Mouse (Mus musculus) liver, adult (tissue): ENCODE measurements around the gene Olfr329-ps.
"Not testable (repeated sequence)": the region's sequence is repeated elsewhere in the genome, so short reads cannot be mapped to it uniquely, and the experiment has no call there.

Experiments
- GATA4 ChIP-seq: IDR thresholded peaks from 2 replicates; pipeline ENCODE4 v1.6.1; 2014; ENCODE audit warnings: mild to moderate bottlenecking, low read length; ENCODE audit not compliant: insufficient replicate concordance

Gene Olfr329-ps

DNA sequence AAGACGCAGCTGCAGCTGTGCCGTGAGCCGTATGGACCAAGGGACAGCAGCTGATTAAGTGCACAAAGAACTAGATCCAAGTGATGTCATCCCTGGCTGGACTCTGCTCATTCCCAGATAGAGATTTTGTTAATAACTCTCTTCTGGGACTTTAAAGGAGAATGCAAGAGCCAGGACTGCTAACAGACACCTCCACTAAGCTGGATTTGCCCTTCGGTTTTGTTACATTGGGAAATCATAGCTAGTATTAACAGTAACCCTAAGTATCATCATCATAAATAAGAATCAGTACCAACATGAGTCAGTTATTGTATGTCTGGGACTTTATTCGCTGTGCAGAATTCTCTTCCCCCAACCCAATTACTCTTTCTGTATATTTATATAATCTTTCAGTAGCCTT is at the start of gene Olfr329-ps:
Gene Olfr329-ps, minus strand, starts transcription at position 101 of the 400 bp plus-strand sequence.
- TF ChIP-seq GATA4: no peak

DNA sequence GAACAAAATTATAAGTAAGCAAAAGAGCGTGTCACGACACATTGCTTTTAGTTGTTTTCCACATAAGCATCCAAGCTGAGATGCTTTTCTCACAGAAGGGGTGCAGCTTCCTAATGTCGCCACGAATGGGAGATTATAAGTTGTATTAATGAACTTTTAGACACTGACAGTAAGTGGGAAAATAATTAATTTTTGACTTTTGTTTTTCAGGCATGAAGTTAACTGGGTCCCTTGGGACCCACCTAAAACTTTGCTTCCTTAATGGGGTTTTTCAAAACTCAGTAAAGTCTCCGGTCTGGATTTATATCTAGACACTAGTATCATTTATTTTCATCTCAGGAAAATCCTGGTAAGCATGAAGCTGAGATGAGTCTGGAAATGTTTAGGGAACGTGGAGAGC is 48.6 kb upstream of the Olfr329-ps start, which contains the start of gene Olfr324:
Gene Olfr324, plus strand, starts transcription at position 301 of the 400 bp plus-strand sequence.
- no peak for TF ChIP-seq GATA4

DNA sequence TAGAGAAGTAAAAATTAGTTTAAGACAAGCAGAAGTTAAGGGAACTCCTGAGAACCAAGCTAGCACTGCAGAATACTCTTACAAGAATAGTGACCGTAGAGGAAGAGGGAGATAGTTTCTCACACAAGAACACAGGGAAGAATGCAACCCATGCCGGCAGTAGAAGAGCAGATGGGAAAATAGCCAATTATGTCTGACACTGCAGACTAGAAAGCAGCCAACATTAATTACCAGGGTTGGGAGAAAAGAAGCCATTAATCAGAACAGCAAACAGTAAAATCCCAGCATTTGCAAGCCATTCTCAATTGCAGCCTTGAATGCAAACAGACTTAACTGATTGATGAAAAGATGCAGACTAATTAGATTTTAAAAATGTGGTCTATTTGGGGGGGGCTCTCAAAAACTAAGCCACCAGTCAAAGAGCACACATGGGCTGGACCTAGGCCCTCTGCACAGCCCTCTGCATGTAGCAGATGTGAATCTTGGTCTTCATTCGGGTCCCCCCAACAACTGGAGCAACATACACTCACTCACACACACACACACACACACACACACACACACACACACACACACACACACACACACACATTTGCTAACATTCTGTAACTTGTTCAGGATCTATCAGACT is 42.5 kb upstream of the Olfr329-ps start:
- no peak for TF ChIP-seq GATA4

DNA sequence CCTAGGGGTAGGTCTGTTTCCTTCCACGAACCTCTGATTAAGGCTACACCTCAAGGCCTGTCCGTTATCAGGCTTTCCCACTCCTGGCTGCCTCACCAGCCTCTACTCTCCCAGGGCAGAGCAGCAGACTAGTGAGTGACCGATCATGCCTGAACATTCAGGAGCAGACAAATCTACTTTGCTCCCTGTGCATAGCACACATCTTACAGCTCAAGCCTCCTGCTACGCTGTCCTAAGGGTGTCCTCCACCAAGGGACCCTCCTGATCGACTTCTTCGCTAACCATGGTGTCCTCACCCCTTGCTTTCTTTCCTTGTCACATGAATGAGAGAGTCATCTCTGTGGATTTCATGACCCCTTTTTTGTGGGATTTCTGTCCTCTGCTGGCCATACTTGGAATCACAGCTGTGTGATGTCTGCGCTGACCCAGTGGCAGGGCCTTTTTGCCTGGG is 41.7 kb upstream of the Olfr329-ps start:
- TF ChIP-seq GATA4: no peak

DNA sequence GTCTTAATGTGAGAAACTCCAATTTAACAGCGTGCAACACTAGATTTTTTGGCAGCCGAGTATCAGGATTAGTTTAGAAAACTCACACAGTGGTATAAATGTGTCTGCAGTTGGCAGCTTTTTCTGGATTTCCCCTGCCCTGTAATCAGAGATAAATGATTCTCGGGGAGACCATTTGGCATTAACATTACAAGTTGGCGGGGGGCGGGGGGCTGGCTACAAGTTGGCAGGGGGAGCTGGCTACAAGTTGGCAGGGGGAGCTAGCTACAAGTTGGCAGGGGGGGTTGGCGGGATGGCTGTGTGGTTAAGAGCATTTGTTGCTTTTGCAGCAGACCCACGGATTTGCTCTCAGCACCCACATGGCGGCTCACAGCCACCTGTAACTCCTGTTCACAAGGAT is 32.4 kb upstream of the Olfr329-ps start:
- TF ChIP-seq GATA4: no peak

DNA sequence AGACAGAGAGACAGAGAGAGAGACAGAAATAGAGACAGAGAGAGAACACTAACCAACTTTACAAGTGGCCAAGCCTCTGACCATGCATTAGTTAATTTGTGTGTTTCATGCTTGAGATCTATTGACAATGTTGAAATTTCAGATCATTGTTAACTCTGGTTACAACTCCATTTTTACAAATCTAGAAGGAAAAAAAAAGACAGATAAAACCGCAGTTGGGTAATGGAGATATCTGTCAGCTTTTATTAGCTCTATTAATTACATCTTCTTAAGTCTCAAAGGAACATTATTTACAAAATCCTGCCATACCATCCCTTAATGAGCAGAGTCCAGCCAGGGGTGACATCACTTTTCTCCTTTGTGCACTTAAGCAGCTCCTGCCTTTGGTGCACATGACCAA is 31.2 kb upstream of the Olfr329-ps start, which contains the start of gene Olfr325:
Gene Olfr325, plus strand, starts transcription at position 301 of the 400 bp plus-strand sequence.
- TF ChIP-seq GATA4: no peak

DNA sequence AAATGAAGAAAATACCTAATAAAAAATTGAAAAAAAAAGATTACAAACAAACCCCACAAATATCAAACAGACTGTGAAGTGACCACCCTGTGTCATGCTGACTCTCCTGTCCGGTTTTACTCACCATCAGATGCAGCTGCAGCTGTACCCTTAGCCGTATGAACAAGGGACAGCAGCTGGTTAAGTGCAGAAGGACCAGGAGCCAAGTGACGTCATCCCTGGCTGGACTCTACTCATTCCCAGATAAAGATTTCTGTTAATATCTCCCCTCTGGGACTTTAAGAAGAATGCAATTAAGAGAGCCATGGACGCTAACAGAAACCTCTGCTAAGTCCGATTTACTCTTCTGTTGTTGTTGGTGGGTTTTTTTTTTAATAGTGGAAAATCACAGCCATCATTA is 24.2 kb upstream of the Olfr329-ps start, which contains the start of gene Olfr224:
Gene Olfr224, minus strand, starts transcription at position 149 of the 400 bp plus-strand sequence.
- no peak for TF ChIP-seq GATA4

DNA sequence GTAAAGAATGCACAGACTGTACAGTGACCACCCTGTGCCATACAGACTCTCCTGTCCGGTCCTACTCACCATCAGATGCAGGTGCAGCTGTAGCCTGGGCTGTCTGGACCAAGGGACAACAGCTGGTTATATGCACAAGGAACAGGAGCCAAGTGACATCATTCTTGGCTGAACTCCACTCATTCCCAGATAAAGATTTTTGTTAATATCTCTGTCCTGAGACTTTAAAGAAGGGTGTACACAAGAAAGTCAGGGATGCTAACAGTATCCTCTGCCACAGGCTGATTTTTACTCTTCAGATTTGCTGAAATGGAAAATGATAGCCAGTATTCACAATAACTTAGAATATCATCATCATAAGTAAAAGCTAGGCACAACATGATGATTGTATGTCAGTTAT is 9.3 kb upstream of the Olfr329-ps start, which contains the start of gene Olfr328:
Gene Olfr328, minus strand, starts transcription at position 101 of the 400 bp plus-strand sequence.
- no peak for TF ChIP-seq GATA4

DNA sequence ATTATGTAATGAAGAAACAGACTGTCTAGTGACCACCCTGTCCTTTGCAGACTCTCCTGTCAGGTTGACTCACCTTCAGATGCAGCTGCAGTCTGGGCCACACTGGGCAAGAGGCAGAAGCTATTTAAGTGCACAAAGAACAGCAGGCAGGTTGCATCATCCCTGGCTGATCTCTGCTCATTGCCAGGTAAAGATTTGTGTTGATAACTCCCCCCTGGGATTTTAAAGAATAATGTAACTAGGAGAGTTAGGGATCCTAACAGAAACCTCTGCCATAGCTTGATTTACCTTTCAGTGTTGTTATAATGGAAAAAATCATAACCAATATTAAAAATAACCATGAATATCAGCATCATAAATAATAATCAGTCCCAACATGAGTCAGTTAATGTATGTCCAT is 11.5 kb downstream of the Olfr329-ps start, which contains the start of gene Olfr330:
Gene Olfr330, minus strand, starts transcription at position 101 of the 400 bp plus-strand sequence.
- not testable (repeated sequence) for TF ChIP-seq GATA4

DNA sequence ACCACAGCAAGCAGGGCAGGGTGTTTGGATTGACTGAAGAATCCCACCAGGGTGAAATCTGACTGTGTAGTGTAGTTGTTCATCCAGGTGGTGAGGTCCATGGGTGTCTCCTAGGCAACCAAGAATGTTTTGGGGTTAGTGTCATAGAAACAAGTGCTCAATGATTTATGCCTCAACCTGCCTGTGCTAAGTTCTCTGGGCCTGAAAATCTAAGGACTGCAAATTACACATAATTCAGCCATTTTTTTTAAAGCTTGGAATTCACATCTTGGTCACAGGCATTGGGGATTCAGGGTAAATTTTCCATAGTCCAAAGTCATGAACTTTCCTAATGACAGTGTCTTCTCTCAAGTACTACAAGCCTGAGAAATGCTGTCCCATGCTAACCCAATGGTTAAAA is 43.8 kb downstream of the Olfr329-ps start, which contains the start of gene Olfr331:
Gene Olfr331, minus strand, starts transcription at position 101 of the 400 bp plus-strand sequence.
- not testable (repeated sequence) for TF ChIP-seq GATA4

DNA sequence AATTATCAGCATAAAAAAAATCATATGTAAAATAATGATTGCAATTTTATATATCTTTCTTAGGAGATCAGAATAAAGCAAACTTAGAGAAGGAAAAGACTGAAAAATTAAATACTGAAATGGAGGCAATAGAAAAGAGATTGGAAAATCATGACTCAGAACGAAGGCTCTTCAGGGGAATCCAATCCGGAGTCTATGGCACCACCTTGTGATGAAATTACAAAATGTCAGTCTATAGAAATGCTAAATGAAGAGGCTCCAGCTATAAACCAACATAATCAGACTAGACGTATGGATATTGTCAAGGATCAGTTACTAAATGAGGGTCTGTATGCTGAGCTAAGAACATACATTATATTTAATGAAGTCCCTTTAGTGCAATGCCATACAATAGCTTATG is 46.9 kb downstream of the Olfr329-ps start:
- no peak for TF ChIP-seq GATA4

DNA sequence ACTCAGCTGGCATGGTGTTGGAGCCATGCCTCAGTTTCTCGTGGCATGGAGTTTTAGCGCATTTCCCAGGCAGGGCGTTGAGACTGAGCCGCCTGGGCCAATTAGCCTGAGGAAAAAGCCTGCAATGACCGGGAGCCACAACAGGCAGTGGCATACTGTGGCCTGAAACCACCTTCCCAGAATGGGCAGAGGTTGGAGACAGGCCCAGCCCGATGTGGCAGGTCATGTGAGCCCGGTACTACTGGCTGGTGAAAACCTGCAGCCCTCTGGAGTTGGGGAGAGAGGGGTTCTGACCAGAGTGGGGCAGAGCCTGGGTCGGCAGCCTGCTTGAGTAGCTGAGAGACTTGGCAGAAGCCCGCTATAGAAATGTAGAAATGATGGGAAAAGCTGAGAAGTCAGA is 47.5 kb downstream of the Olfr329-ps start:
- TF ChIP-seq GATA4: no peak

DNA sequence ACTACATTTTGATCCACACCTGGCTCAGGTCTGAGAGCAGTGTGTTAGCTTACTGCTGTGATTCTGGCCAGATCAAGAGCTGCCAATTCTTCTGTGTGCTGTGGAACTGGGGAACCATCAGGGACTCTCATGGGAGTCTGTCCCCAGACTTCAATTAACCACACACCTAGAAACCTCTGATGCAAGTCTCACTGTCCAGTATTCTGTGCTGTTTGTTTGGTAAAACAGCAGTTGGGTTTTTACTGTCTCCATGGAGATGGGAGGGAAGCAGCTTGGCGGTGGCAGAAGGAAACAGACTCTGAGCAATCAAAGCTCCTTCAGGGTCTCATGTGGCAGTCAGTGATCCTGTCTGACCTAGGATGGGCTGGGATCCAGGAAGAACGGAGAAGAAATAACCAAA is 53.8 kb downstream of the Olfr329-ps start, which contains the start of gene Olfr332:
Gene Olfr332, minus strand, starts transcription at position 101 of the 400 bp plus-strand sequence.
- no peak for TF ChIP-seq GATA4
